Mouse (Mus musculus) myocyte (in vitro differentiated cells): ENCODE measurements around the gene Snapc3.

ENCODE experiments used
- CEBPB ChIP-seq: IDR thresholded peaks from 2 replicates; pipeline ENCODE4 v1.6.1; 2011; ENCODE audit warnings: mild to moderate bottlenecking, moderate library complexity; ENCODE audit not compliant: poor library complexity, insufficient read depth, severe bottlenecking
- E2F4 ChIP-seq: IDR thresholded peaks from one replicate; pipeline ENCODE4 v1.6.1; 2011; ENCODE audit warnings: mild to moderate bottlenecking, control low read depth, moderate library complexity; ENCODE audit not compliant: insufficient read depth
- MAX ChIP-seq: IDR thresholded peaks from one replicate; pipeline ENCODE4 v1.6.1; 2011; ENCODE audit warnings: low read depth, mild to moderate bottlenecking, control low read depth
- MYOD1 ChIP-seq, 3 experiments: IDR thresholded peaks; one replicate each; pipeline ENCODE4 v1.6.1; 2011; ENCODE audit warnings: control low read depth in 2 of 3, low read depth in 2 of 3, mild to moderate bottlenecking in 2 of 3, moderate library complexity in 1 of 3; ENCODE audit not compliant: insufficient read length in 2 of 3, control insufficient read depth in 1 of 3
- MYOG ChIP-seq, 3 experiments: IDR thresholded peaks; one replicate each; pipeline ENCODE4 v1.6.1; 2011; ENCODE audit warnings: control low read depth in 2 of 3, low read depth in 2 of 3, mild to moderate bottlenecking in 2 of 3; ENCODE audit not compliant: insufficient read length in 2 of 3, control insufficient read depth in 1 of 3, insufficient read depth in 1 of 3
- POLR2A ChIP-seq: IDR thresholded peaks from one replicate; pipeline ENCODE4 v1.6.1; 2011; ENCODE audit warnings: low read depth, mild to moderate bottlenecking, control low read depth, moderate library complexity; ENCODE audit not compliant: insufficient read length
- POLR2AphosphoS2 ChIP-seq: IDR thresholded peaks from one replicate; pipeline ENCODE4 v1.6.1; 2011; ENCODE audit warnings: low read depth, control low read depth; ENCODE audit not compliant: insufficient read length
- REST ChIP-seq: IDR thresholded peaks from one replicate; pipeline ENCODE4 v1.6.1; 2011; ENCODE audit warnings: mild to moderate bottlenecking, control low read depth, moderate library complexity; ENCODE audit not compliant: insufficient read depth, insufficient read length
- SRF ChIP-seq: IDR thresholded peaks from one replicate; pipeline ENCODE4 v1.6.1; 2011; ENCODE audit warnings: low read depth; ENCODE audit not compliant: control insufficient read depth, insufficient read length
- TCF12 ChIP-seq: IDR thresholded peaks from one replicate; pipeline ENCODE4 v1.6.1; 2011; ENCODE audit warnings: mild to moderate bottlenecking, control low read depth; ENCODE audit not compliant: poor library complexity, insufficient read depth, severe bottlenecking
- TCF3 ChIP-seq: IDR thresholded peaks from one replicate; pipeline ENCODE4 v1.6.1; 2011; ENCODE audit warnings: low read depth, control low read depth; ENCODE audit not compliant: insufficient read length
- USF1 ChIP-seq: IDR thresholded peaks from one replicate; pipeline ENCODE4 v1.6.1; 2011; ENCODE audit warnings: low read depth, mild to moderate bottlenecking, control low read depth, moderate library complexity

GRCm38 (mm10) chr4:83467615-83468014 is 50.1 kb downstream of the Snapc3 start:
- no peak for TF ChIP-seq POLR2A
- TF ChIP-seq REST, result no peak
- TF ChIP-seq CEBPB, result no peak
- TF ChIP-seq E2F4, result no peak
- no peak for TF ChIP-seq TCF12
- TF ChIP-seq TCF3, result no peak
- TF ChIP-seq POLR2AphosphoS2, result no peak
- TF ChIP-seq MAX, result no peak
- no peak for TF ChIP-seq USF1
- TF ChIP-seq SRF, result no peak
- no peak for TF ChIP-seq MYOD1 (IDR thresholded peaks at IDR 0.05; ENCODE audit: control insufficient read depth in 1 of 3, insufficient read length in 2 of 3, low read depth in 2 of 3)
- TF ChIP-seq MYOG (IDR thresholded peaks at IDR 0.05; ENCODE audit: control insufficient read depth in 1 of 3, insufficient read depth in 1 of 3, insufficient read length in 2 of 3, low read depth in 2 of 3), result no peak
